ENCODE assay signal across 26 mouse cellular contexts in the genomic region with DNA sequence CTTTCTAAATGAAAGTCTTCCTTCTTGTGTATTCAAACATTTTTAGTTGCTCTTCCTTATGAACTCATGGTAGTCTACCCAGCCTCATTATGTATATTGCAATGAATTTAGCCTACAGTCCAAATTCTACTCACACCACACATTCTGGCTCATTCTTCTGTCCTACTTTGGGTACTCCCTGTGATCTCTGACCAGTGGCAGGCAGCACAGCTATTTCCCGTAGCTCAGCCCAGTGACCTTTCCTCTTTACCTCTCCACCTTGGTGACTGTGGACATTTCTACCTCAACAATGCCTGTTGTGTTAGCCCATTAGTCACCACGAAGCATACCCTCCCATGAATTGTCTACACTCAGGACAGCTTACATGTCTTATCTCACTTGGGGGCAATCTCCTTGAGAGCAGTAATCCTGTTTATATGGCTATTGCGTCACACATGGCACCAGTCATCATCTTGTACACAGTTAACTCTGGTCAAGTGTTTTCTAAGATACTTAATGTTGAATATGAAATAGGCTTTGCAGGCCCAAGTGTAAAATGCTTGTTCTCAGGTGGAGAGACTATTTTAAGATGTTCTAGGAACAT.
DNase-seq lines count a peak whose midpoint lies in the region; ATAC-seq and TF ChIP-seq lines count a peak whose summit lies in the region.
"Had no signal": no experiment of that assay in that cellular context is flagged by ENCODE, and none has a peak within 500 bp of the region (broad histone marks: within the 10 kb centered on the region; RNA-seq: fewer than 3 reads in every experiment).

No protein-coding gene starts in this region.

- H3K27me3 ChIP-seq in liver, embryonic 12.5 days (replicated peaks) = no peaks in the 10 kb centered on the region
- H3K27me3 ChIP-seq in intestine, embryonic 16.5 days (replicated peaks; ENCODE audit: control insufficient read depth, insufficient read depth, low read length) = no peaks in the 10 kb centered on the region
- H3K27me3 ChIP-seq in myocyte (ENCODE audit: control insufficient read depth, insufficient read depth, insufficient read length) = no peaks in the 10 kb centered on the region
- H3K27me3 ChIP-seq in midbrain, embryonic 14.5 days (ENCODE audit: control insufficient read depth, insufficient read depth, low read length) = no peaks in the 10 kb centered on the region
- H3K27me3 ChIP-seq: embryonic facial prominence, embryonic 12.5 days; forebrain, embryonic 15.5 days; heart, embryonic 12.5 days; liver, embryonic 13.5 days; stomach, embryonic 15.5 days had no signal

- H3K4me1 ChIP-seq in liver, embryonic 12.5 days = no peaks in the 10 kb centered on the region
- H3K4me1 ChIP-seq in intestine, embryonic 16.5 days (ENCODE audit: control insufficient read depth, insufficient read depth, low read length) = peaks cover 17% of the 10 kb centered on the region
- no peaks in the 10 kb centered on the region for H3K4me1 ChIP-seq in midbrain, embryonic 14.5 days (ENCODE audit: control insufficient read depth, insufficient read depth, low read length)
- H3K4me1 ChIP-seq: forebrain, embryonic 15.5 days had no signal

- H3K4me2 ChIP-seq in liver, embryonic 12.5 days = no peak overlapping the region
- no peak overlapping the region for H3K4me2 ChIP-seq in intestine, embryonic 16.5 days (ENCODE audit: low read depth, low read length)
- no peak overlapping the region for H3K4me2 ChIP-seq in myocyte (ENCODE audit: low read depth)
- no peak overlapping the region for H3K4me2 ChIP-seq in midbrain, embryonic 14.5 days (ENCODE audit: low read length)
- H3K4me2 ChIP-seq: embryonic facial prominence, embryonic 12.5 days; forebrain, embryonic 15.5 days; heart, embryonic 12.5 days; hindbrain, embryonic 14.5 days; liver, embryonic 13.5 days; midbrain, embryonic 11.5 days; stomach, embryonic 15.5 days had no signal

- no peak for TF ChIP-seq POLR2A in myocyte (IDR thresholded peaks at IDR 0.05; ENCODE audit: insufficient read length, low read depth)

- H3ac ChIP-seq in myocyte (ENCODE audit: control insufficient read depth, insufficient read length) = no peak overlapping the region

- no peak overlapping the region for H3K9ac ChIP-seq in liver, embryonic 12.5 days
- H3K9ac ChIP-seq in intestine, embryonic 16.5 days (ENCODE audit: low read depth, low read length) = no peak overlapping the region
- no peak overlapping the region for H3K9ac ChIP-seq in midbrain, embryonic 14.5 days (replicated peaks; ENCODE audit: low read length)
- H3K9ac ChIP-seq: embryonic facial prominence, embryonic 12.5 days; forebrain, embryonic 15.5 days; heart, embryonic 12.5 days; hindbrain, embryonic 14.5 days; liver, embryonic 13.5 days; stomach, embryonic 15.5 days had no signal

- WGBS in liver, embryonic 12.5 days (ENCODE audit: insufficient replicate concordance) = 46% methylated on average over 3 of the region's 3 CpGs
- WGBS in intestine, embryonic 16.5 days = 61% methylated on average over 3 of the region's 3 CpGs
- WGBS in midbrain, embryonic 14.5 days = 76% methylated on average over 3 of the region's 3 CpGs

- no peak overlapping the region for H3K4me3 ChIP-seq in liver, embryonic 12.5 days
- no peak overlapping the region for H3K4me3 ChIP-seq in intestine, embryonic 16.5 days (ENCODE audit: low read length)
- H3K4me3 ChIP-seq in myocyte = no peak overlapping the region
- H3K4me3 ChIP-seq in midbrain, embryonic 14.5 days (replicated peaks; ENCODE audit: low read depth, low read length) = no peak overlapping the region
- H3K4me3 ChIP-seq: embryonic facial prominence, embryonic 12.5 days; forebrain, embryonic 15.5 days; gastrocnemius, adult 2 months; heart, embryonic 12.5 days; liver, embryonic 13.5 days; stomach, embryonic 15.5 days had no signal

- H3K9me3 ChIP-seq in liver, embryonic 12.5 days (replicated peaks) = no peaks in the 10 kb centered on the region
- no peaks in the 10 kb centered on the region for H3K9me3 ChIP-seq in intestine, embryonic 16.5 days (ENCODE audit: control insufficient read depth, low read length)
- no peaks in the 10 kb centered on the region for H3K9me3 ChIP-seq in midbrain, embryonic 14.5 days (ENCODE audit: control insufficient read depth, low read length)
- H3K9me3 ChIP-seq: embryonic facial prominence, embryonic 12.5 days; forebrain, embryonic 15.5 days; heart, embryonic 12.5 days; liver, embryonic 13.5 days; stomach, embryonic 15.5 days had no signal

- no peaks in the 10 kb centered on the region for H3K36me3 ChIP-seq in liver, embryonic 12.5 days
- H3K36me3 ChIP-seq in intestine, embryonic 16.5 days (ENCODE audit: control insufficient read depth, insufficient read depth, low read length) = no peaks in the 10 kb centered on the region
- H3K36me3 ChIP-seq in myocyte (ENCODE audit: control insufficient read depth, insufficient read depth) = peaks cover 6% of the 10 kb centered on the region
- H3K36me3 ChIP-seq in midbrain, embryonic 14.5 days (ENCODE audit: control insufficient read depth, insufficient read depth, low read length) = no peaks in the 10 kb centered on the region
- H3K36me3 ChIP-seq: embryonic facial prominence, embryonic 12.5 days; forebrain, embryonic 15.5 days; heart, embryonic 12.5 days; liver, embryonic 13.5 days; stomach, embryonic 15.5 days had no signal

- H3K79me2 ChIP-seq in myocyte (ENCODE audit: control insufficient read depth, insufficient read depth) = peaks cover 99% of the 10 kb centered on the region

- ATAC-seq in liver, embryonic 12.5 days = peak; percentile 44; the same call in 1 of the 2 replicates
- ATAC-seq in intestine, embryonic 16.5 days = peak; percentile 64
- no peak for ATAC-seq in midbrain, embryonic 14.5 days (ENCODE audit: low FRiP score, low TSS enrichment)
- ATAC-seq: activated CD4-positive, CD25-positive, alpha-beta regulatory T cell, adult 4 months; forebrain, embryonic 15.5 days had no signal

- H3K27ac ChIP-seq in liver, embryonic 12.5 days = no peak overlapping the region
- H3K27ac ChIP-seq in intestine, embryonic 16.5 days (ENCODE audit: low read length) = peak overlapping the region; percentile 24; the same call in 1 of the 2 replicates
- H3K27ac ChIP-seq in midbrain, embryonic 14.5 days (replicated peaks; ENCODE audit: low read depth, low read length) = no peak overlapping the region
- H3K27ac ChIP-seq: embryonic facial prominence, embryonic 12.5 days; forebrain, embryonic 15.5 days; gastrocnemius, adult 2 months; hindbrain, embryonic 14.5 days; liver, embryonic 13.5 days; stomach, embryonic 15.5 days had no signal

- DNase-seq in liver (no peak), adipocyte (ENCODE audit: low spot score) (peak; percentile 63)
- DNase-seq in thymus, postnatal 14 days = no peak
- no peak for DNase-seq in midbrain, embryonic 14.5 days
- DNase-seq in adrenal gland, adult 8-10 months = no peak
- DNase-seq: adrenal gland, postnatal 10 days; cerebellum, adult 11-12 months; cerebellum, adult 9-11 months; embryo, embryonic 11 days; gastrocnemius, adult 2 months; gastrocnemius, postnatal 36 days; heart, adult 18-20 months; kidney, postnatal 14 days; layer of hippocampus, adult 9-11 months; liver, embryonic 13.5 days; thymus, postnatal 4 days had no signal

TF ChIP-seq in myocyte, 11 proteins besides CTCF, POLR2A, EP300 and RAD21:
- peak; percentile 58; the same call in 1 of the 2 replicates for TF ChIP-seq CEBPB (IDR thresholded peaks at IDR 0.05; ENCODE audit: insufficient read depth, poor library complexity, severe bottlenecking)
- TF ChIP-seq TCF12 (IDR thresholded peaks at IDR 0.05; ENCODE audit: insufficient read depth, poor library complexity, severe bottlenecking) = no peak
